18 mouse cellular contexts compared by ENCODE assay signal in the genomic region with DNA sequence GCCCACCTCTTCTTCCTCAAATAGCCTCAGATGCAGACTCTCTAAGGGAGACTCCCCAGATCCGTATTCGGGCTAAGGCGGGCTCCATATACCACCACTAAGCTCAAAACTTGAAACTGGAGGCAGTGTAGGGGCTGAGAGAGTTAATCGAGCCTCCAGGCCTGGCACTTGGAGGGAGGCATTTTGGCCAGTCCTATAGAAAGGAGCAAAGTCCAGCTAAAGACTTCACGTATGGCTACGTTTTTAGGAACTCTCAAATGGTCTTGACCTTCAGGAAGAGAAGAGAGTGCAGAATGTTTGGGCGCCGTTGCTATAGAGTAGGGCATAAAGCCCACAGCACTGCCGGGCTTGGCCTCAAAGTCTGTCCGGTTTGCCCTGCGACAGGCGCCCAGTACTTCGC. TPM values are rescaled to one million over a fixed set of nuclear protein-coding genes. Genes with fewer than 3 reads are reported as not detected.
DNase-seq lines count a peak whose midpoint lies in the region; ATAC-seq and TF ChIP-seq lines count a peak whose summit lies in the region.
"Had no signal": no experiment of that assay in that cellular context is flagged by ENCODE, and none has a peak within 500 bp of the region (broad histone marks: within the 10 kb centered on the region; RNA-seq: fewer than 3 reads in every experiment).

No protein-coding gene starts in this region.

- no peaks in the 10 kb centered on the region for H3K36me3 ChIP-seq in midbrain, embryonic 12.5 days
- no peaks in the 10 kb centered on the region for H3K36me3 ChIP-seq in midbrain, postnatal 0 days (ENCODE audit: insufficient read depth, low read length)
- H3K36me3 ChIP-seq: heart, embryonic 13.5 days; intestine, embryonic 15.5 days; liver, embryonic 13.5 days; neural tube, embryonic 12.5 days had no signal

- no peak for TF ChIP-seq CTCF in midbrain, postnatal 0 days (IDR thresholded peaks at IDR 0.05)

- 2% methylated on average over 13 of the region's 13 CpGs for WGBS in midbrain, embryonic 12.5 days
- WGBS in midbrain, postnatal 0 days: 1% methylated on average over 13 of the region's 13 CpGs

- ATAC-seq in midbrain, embryonic 12.5 days (ENCODE audit: low FRiP score, low read depth): no peak
- ATAC-seq in midbrain, postnatal 0 days (ENCODE audit: low FRiP score): no peak
- ATAC-seq: CD4-positive, CD25-positive, alpha-beta regulatory T cell, adult 4 months; forebrain, embryonic 14.5 days; intestine, embryonic 15.5 days had no signal

- H3K4me2 ChIP-seq in midbrain, embryonic 12.5 days (replicated peaks): peak overlapping the region; percentile 21
- no peak overlapping the region for H3K4me2 ChIP-seq in midbrain, postnatal 0 days (ENCODE audit: low read depth, low read length, poor library complexity, severe bottlenecking)
- H3K4me2 ChIP-seq: heart, embryonic 13.5 days; intestine, embryonic 15.5 days; liver, embryonic 13.5 days; neural tube, embryonic 12.5 days had no signal

- DNase-seq in midbrain, postnatal 0 days (ENCODE audit: low spot score): no peak
- peak; percentile 39 for DNase-seq in embryo, embryonic 11 days
- DNase-seq in gonadal fat pad, adult 2 months (ENCODE audit: low read depth): peak; percentile 2
- DNase-seq in yolk sac, embryonic 10.5 days (ENCODE audit: low spot score): peak; percentile 14
- no peak for DNase-seq in layer of hippocampus, adult 8-10 months (ENCODE audit: low spot score in 2 of 2)
- DNase-seq in layer of hippocampus, adult 11-12 months (ENCODE audit: low spot score): no peak
- DNase-seq: cerebellum, adult 18-20 months; layer of hippocampus, adult 9-11 months; liver, embryonic 13.5 days; thymus, adult 2 months had no signal

- H3K27me3 ChIP-seq in midbrain, embryonic 12.5 days: peaks cover 94% of the 10 kb centered on the region
- peaks cover 92% of the 10 kb centered on the region for H3K27me3 ChIP-seq in midbrain, postnatal 0 days (ENCODE audit: insufficient read depth, low read length)

- H3K27ac ChIP-seq in midbrain, embryonic 12.5 days (replicated peaks): no peak overlapping the region
- H3K27ac ChIP-seq in midbrain, postnatal 0 days (ENCODE audit: low read depth, low read length): no peak overlapping the region
- H3K27ac ChIP-seq: heart, embryonic 13.5 days; intestine, embryonic 15.5 days; liver, embryonic 13.5 days; neural tube, embryonic 12.5 days had no signal

- peak overlapping the region; percentile 12 for H3K4me3 ChIP-seq in midbrain, embryonic 12.5 days
- no peak overlapping the region for H3K4me3 ChIP-seq in midbrain, postnatal 0 days (ENCODE audit: low read depth, low read length)
- H3K4me3 ChIP-seq: heart, embryonic 13.5 days; intestine, embryonic 15.5 days; liver, embryonic 13.5 days; neural tube, embryonic 12.5 days had no signal

- no peak overlapping the region for H3K9ac ChIP-seq in midbrain, embryonic 12.5 days (replicated peaks)
- H3K9ac ChIP-seq in midbrain, postnatal 0 days (replicated peaks; ENCODE audit: low read length, poor library complexity, severe bottlenecking): no peak overlapping the region
- H3K9ac ChIP-seq: heart, embryonic 13.5 days; intestine, embryonic 15.5 days; liver, embryonic 13.5 days; neural tube, embryonic 12.5 days had no signal

- H3K9me3 ChIP-seq in midbrain, embryonic 12.5 days: no peaks in the 10 kb centered on the region
- no peaks in the 10 kb centered on the region for H3K9me3 ChIP-seq in midbrain, postnatal 0 days (ENCODE audit: low read length)
- H3K9me3 ChIP-seq: heart, embryonic 13.5 days; intestine, embryonic 15.5 days; liver, embryonic 13.5 days; neural tube, embryonic 12.5 days had no signal

- peaks cover 22% of the 10 kb centered on the region for H3K4me1 ChIP-seq in midbrain, embryonic 12.5 days
- no peaks in the 10 kb centered on the region for H3K4me1 ChIP-seq in midbrain, postnatal 0 days (ENCODE audit: insufficient read depth, low read length)
- H3K4me1 ChIP-seq: liver, embryonic 13.5 days had no signal

RNA-seq across cellular contexts. Expression of a gene that starts 7.1 kb away (rescaled TPM):
- polyA plus RNA-seq in midbrain, embryonic 12.5 days (2016; fragmentation: Nextera tagmentation; extraction: Ambion mirVana): 65.6 and 78.1 TPM in 2 replicates
- total RNA-seq in midbrain, postnatal 0 days (2014; rRNA removed): 10.4 and 13.5 TPM in 2 replicates
- polyA plus RNA-seq in midbrain, postnatal 0 days (2015; fragmentation: Nextera tagmentation; extraction: Ambion mirVana): 28.7 and 29.9 TPM in 2 replicates
- polyA plus RNA-seq in gonadal fat pad, adult 2 months (2012; rRNA removed): 0.28 and 1.5 TPM in 2 replicates
- not detected for total RNA-seq in layer of hippocampus, adult 8-10 months (2022)
- total RNA-seq: left cerebral cortex, postnatal 10 days; megakaryocyte-erythroid progenitor cell, adult 5-6 weeks had no signal

Comparison
In these comparisons a context has a peak if more than half of its experiments do, and no peak if none do; other contexts are left out.
1. DNase-seq: peak in embryo, embryonic 11 days (single experiment), gonadal fat pad, adult 2 months (single experiment) and yolk sac, embryonic 10.5 days (single experiment); none in midbrain, postnatal 0 days (single experiment), layer of hippocampus, adult 8-10 months (0 of 2) and layer of hippocampus, adult 11-12 months (single experiment).
2. RNA of a gene that starts 7.1 kb away (polyA plus RNA-seq): 65.6 to 78.1 TPM in midbrain, embryonic 12.5 days and 28.7 to 29.9 TPM in midbrain, postnatal 0 days; 0.28 to 1.5 TPM in gonadal fat pad, adult 2 months; every median in the first group is over 10 times any median in the second.